Mouse (Mus musculus) heart, adult 2 months (tissue): ENCODE measurements around the gene Cd63.

Experiments used
- CTCF ChIP-seq: fragments of 200-600 bp; IDR thresholded peaks from 2 replicates; pipeline ENCODE4 v1.8.1; 2022; ENCODE audit warnings: antibody characterized with exemption, mild to moderate bottlenecking, moderate library complexity
- EP300 ChIP-seq: fragments of 200-500 bp; IDR thresholded peaks from 2 replicates; pipeline ENCODE4 v1.6.1; 2011; ENCODE audit warnings: low read depth, low read length, control low read depth; ENCODE audit not compliant: insufficient read depth
- POLR2A ChIP-seq: fragments of 200-500 bp; IDR thresholded peaks from 2 replicates; pipeline ENCODE4 v1.6.1; 2011; ENCODE audit warnings: mild to moderate bottlenecking, low read depth, low read length, control low read depth; ENCODE audit not compliant: insufficient read depth

- no peak for TF ChIP-seq CTCF
- no peak for TF ChIP-seq POLR2A
- no peak for TF ChIP-seq EP300
Measured at GRCm38 (mm10) chr10:128933976-128934721, 33.4 kb downstream of the Cd63 start.
